Mouse (Mus musculus) fibroblast of lung, adult 2 months (primary cell): ENCODE results near the gene Micu2.

Experiments used
- DNase-seq: peaks from one replicate; pipeline ENCODE4 v3.0.0-alpha.2; 2011; ENCODE audit warnings: low read depth

The Micu2 gene

GRCm38 (mm10) chr14:57998526-57999401, at the start of gene Micu2:
Gene Micu2 (minus strand): TSS chr14:57999262.
- DNase-seq = peak; percentile 67

GRCm38 (mm10) chr14:58046639-58047284, 47.7 kb upstream of the Micu2 start:
- no peak for DNase-seq

GRCm38 (mm10) chr14:58036174-58036573, 37.1 kb upstream of the Micu2 start:
- DNase-seq = no peak

DNA sequence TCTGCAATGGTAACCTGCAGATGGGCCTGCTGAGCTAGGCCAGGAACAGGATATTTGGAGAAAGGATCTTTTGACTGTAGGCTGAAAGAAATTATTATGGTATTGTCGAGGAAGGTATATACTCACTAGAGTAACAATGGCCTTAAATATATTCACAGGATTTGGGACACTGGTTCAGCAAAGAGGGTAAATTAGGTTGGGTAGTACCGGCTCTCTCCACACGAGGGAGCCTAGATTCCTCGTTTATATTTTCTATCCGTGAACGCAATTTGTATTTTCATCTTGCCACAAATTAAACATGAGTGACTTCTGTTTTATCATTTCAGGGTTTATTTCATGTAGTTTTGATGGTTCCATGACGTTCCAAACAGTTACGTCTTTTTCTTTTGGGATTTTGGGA, 35.5 kb upstream of the Micu2 start:
- DNase-seq = no peak

DNA sequence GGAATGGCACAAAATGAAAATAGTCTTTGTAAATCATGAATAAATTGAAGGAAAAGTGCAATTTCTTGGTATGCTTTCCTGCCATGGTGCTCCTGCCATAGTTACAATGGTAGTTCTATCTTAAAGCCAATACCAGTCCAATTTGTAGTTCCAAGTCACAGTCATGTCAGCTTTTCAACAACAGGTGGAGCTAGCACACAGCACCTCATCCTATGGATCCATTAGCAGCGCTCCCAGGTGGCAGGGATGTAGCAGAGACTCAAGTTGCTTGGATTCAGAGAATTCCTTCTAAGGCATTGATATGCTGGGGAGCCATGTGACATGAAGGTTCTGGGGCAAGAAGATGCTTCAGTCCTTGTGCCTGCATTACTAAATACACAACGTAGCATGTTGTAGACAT, 19.8 kb upstream of the Micu2 start:
- DNase-seq = no peak

DNA sequence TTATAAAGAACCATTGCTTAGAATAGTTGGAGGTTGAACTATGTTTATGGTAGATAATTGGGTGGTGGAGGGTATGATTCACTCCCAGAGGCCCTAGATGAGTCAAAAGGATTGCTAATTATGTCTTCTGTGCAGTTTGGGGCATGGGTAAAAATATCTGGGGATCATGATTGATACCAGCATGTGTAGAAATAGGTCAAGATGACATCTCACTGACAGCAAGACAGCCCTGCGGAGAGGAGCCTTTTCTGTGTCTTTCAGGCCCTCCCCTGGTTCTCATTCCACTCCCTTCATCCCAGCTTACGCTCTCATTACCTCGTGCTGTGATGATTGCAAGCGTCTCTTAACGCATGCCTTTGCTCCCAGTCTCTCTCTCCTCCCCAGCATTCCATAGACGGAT, 4.8 kb upstream of the Micu2 start:
- DNase-seq = no peak

DNA sequence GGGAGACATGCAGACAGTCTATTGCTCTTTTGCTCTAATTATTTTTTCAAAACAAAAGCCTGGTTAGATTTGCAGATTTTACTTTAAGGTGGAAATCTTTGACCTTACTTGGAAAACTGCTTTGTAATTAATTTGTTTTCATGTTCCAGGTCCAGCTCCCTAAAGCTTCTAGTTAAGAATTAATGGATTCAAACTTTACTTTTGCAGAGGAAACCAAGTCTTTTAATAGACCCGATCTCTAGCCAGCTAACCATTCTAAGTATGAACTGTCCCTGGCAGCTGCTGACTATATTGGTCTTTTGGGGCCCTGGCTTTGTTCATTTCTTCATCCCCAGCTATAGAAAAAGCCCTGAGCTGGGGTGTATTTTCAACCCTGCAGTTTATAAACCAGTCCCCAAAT, 3.1 kb upstream of the Micu2 start:
- DNase-seq = no peak

- no peak for DNase-seq
Observed at GRCm38 (mm10) chr14:57999402-57999734, 306 bp upstream of the Micu2 start.

DNA sequence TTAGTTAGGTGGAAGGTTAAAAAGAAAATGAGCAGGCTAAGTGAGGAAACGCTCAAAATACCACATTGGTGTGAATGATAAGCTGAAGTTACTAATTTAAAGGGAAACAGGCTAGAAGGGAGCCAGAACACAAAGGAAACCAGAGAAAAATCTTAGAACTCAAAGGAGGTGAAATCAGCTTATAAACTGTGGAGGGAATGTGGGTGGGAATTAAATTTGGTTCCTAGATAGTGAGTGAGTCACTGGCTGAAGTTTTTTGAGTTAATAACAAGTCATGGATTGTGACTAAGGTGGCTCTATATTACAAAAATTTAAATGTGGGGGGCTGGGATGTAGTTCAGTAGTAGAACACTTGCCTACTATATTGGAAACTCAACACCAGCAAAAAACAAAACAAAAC, 1.6 kb downstream of the Micu2 start:
- DNase-seq = no peak

DNA sequence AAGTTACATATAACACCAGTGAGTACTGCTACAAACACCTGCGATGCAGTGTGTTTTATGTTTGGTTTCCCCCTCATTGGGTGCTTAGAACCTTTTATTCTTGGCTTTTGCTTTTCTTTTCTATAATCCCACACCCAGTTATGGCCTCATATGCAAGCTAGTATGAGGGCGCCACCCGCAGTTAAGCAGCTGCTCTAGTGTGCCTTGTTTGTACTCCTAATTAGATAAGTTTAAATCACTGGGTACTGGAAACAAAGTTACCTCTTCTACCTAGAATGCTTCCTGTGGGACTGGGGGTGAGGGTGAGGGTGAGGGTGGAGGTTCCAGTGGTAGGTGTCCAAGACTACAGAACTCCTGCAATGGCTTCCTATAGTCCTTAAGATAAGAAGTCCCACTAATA, 2.9 kb downstream of the Micu2 start:
- DNase-seq = no peak

- no peak for DNase-seq
Observed at GRCm38 (mm10) chr14:57991761-57992160, 7.3 kb downstream of the Micu2 start.

GRCm38 (mm10) chr14:57989162-57989561, 9.9 kb downstream of the Micu2 start:
- no peak for DNase-seq

GRCm38 (mm10) chr14:57985780-57986179, 13.3 kb downstream of the Micu2 start:
- no peak for DNase-seq

DNA sequence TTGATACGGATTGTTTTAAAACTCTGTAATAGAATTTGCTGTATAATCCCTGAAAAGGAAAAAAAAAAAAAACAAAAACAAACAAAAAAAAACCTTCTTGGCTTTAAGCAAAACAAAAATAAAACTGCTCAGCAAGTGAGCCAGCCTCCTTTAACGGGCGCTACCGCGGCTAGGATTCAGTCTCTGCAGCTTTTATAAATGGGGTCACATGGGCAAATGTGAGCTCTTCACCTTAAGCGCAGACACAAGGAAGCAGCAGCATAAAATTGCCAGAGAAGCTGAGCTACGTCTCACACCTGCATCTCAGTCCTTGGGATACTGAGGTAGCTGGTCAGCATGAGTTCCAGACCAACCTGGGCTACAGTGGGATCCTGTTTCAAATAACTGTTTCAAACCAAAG, 16.6 kb downstream of the Micu2 start:
- no peak for DNase-seq

GRCm38 (mm10) chr14:57981720-57982418, 17.2 kb downstream of the Micu2 start:
- DNase-seq = no peak

GRCm38 (mm10) chr14:57980776-57981175, 18.3 kb downstream of the Micu2 start:
- DNase-seq = no peak

GRCm38 (mm10) chr14:57980179-57980578, 18.9 kb downstream of the Micu2 start:
- peak; percentile 69 for DNase-seq

DNA sequence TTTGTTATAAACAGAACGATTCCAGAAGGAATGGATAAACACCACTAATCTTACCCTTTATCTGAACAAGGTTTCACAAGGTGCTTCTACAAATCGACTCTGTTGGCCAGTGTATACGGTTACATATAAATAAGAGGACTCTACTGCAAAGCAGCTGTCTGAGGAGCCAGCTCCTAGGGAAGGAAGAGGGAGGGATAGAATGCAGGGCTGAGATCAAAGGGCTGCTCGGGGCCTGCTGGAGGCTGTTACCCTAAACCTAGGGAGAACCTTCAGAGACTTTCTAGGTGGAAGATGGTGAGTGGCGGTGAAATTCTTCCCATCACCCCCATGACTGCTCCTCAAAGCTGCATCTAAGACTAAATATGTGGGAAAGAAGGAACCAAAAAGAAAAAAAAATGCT, 20.9 kb downstream of the Micu2 start:
- DNase-seq = no peak

- DNase-seq = no peak
Observed at GRCm38 (mm10) chr14:57975656-57976055, 23.4 kb downstream of the Micu2 start.

DNA sequence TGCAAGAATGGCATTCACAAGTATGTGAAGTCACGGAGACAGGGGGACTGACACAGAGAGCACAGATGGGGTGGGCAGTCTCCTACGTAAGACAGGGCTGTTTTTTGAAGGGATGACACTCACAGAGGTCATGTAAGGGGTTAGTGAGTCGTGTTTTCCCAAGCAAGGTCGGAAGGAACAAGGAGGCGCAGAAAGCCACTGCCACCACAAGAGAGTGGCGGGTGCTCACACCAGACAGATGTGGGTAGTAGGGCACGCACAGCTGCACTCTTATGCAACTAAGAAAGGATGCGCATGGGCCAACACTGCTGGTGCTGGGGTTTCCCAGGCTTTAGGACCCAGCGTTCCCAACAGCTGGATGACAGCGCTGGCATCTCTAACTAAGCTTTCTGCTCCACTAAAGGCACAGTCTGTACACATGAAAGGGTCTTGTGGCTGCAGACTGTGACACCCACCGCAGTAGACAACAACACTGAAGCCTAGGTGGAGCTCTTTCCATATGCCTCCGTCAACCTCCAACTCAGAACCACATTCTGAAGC, 27.0 kb downstream of the Micu2 start:
- no peak for DNase-seq

GRCm38 (mm10) chr14:57968873-57969272, 30.2 kb downstream of the Micu2 start:
- DNase-seq = no peak

- no peak for DNase-seq
Observed at GRCm38 (mm10) chr14:57967080-57967797, 31.8 kb downstream of the Micu2 start.
